Mouse (Mus musculus) lung, embryonic 15.5 days (tissue): ENCODE measurements at regions not wholly inside any gene's neighbourhood (a gene's known extent, or its start where the extent isn't known, plus 50 kb on each side); places are given as distances from the start of the nearest gene placed in this dataset.

Experiments
- ATAC-seq: fragments of 200-750 bp; cut with Nextera tagmentation; 2 replicates; pipeline ENCODE4 v1.8.0; 2017; ENCODE audit warnings: moderate number of reproducible peaks, borderline replicate concordance; ENCODE audit not compliant: low FRiP score, low TSS enrichment; ENCODE audit errors: extremely low read depth
- H3K27ac ChIP-seq: fragments of 300-500 bp; sonication (generic); 2 replicates; pipeline ENCODE4 v1.5.1; 2015; ENCODE audit warnings: moderate library complexity, mild to moderate bottlenecking, inconsistent platforms
- H3K27me3 ChIP-seq: fragments of 300-500 bp; sonication (generic); 2 replicates; pipeline ENCODE4 v1.6.1; 2015; ENCODE audit warnings: inconsistent platforms
- H3K36me3 ChIP-seq: fragments of 300-500 bp; sonication (generic); 2 replicates; pipeline ENCODE4 v1.6.1; 2015; ENCODE audit warnings: inconsistent platforms
- H3K4me1 ChIP-seq: fragments of 300-500 bp; sonication (generic); 2 replicates; pipeline ENCODE4 v1.6.1; 2015; ENCODE audit warnings: inconsistent platforms
- H3K4me2 ChIP-seq: fragments of 300-500 bp; sonication (generic); 2 replicates; pipeline ENCODE4 v1.6.1; 2015; ENCODE audit warnings: inconsistent platforms, mild to moderate bottlenecking, moderate library complexity
- H3K4me3 ChIP-seq: fragments of 300-500 bp; sonication (generic); 2 replicates; pipeline ENCODE4 v1.5.1; 2015; ENCODE audit warnings: mild to moderate bottlenecking, inconsistent platforms
- H3K9ac ChIP-seq: fragments of 300-500 bp; sonication (generic); 2 replicates; pipeline ENCODE4 v1.6.1; 2015; ENCODE audit warnings: inconsistent platforms
- H3K9me3 ChIP-seq: fragments of 300-500 bp; sonication (generic); 2 replicates; pipeline ENCODE4 v1.6.1; 2016; ENCODE audit warnings: inconsistent platforms
- WGBS: fragments of 180-500 bp; shearing (Covaris S2); methylation state at CpG from one replicate; pipeline ENCODE4 v1.1.7; 2015; 5-methylcytosine and 5-hydroxymethylcytosine counted together

GRCm38 (mm10) chr5:126623205-126623604 is 618.4 kb upstream of the Tmem132c start:
- H3K27me3 ChIP-seq, result no peaks in the 10 kb centered on the region
- H3K27ac ChIP-seq, result no peak overlapping the region
- H3K4me3 ChIP-seq, result no peak overlapping the region
- no peak for ATAC-seq
- WGBS, result 10% methylated on average over 6 of the region's 6 CpGs
- H3K9ac ChIP-seq, result no peak overlapping the region
- H3K9me3 ChIP-seq, result no peaks in the 10 kb centered on the region
- no peaks in the 10 kb centered on the region for H3K4me1 ChIP-seq
- H3K36me3 ChIP-seq, result no peaks in the 10 kb centered on the region
- H3K4me2 ChIP-seq, result no peak overlapping the region

- Histone ChIP-seq H3K4me1 (no peaks in the 10 kb centered on the region), H3K9me3 (no peaks in the 10 kb centered on the region), H3K36me3 (no peaks in the 10 kb centered on the region), H3K27me3 (no peaks in the 10 kb centered on the region), H3K27ac (no peak overlapping the region), H3K4me2 (no peak overlapping the region), H3K9ac (no peak overlapping the region), H3K4me3 (no peak overlapping the region)
- no peak for ATAC-seq
- 42% methylated on average over 2 of the region's 2 CpGs for WGBS
Observed at GRCm38 (mm10) chr5:126629826-126630225, 611.8 kb upstream of the Tmem132c start.

GRCm38 (mm10) chr5:126650415-126650814 is 591.2 kb upstream of the Tmem132c start:
- H3K4me3 ChIP-seq, result no peak overlapping the region
- H3K4me1 ChIP-seq, result no peaks in the 10 kb centered on the region
- H3K27me3 ChIP-seq, result no peaks in the 10 kb centered on the region
- 73% methylated on average over 7 of the region's 7 CpGs for WGBS
- H3K9me3 ChIP-seq, result no peaks in the 10 kb centered on the region
- ATAC-seq, result no peak
- H3K36me3 ChIP-seq, result no peaks in the 10 kb centered on the region
- no peak overlapping the region for H3K4me2 ChIP-seq
- H3K9ac ChIP-seq, result no peak overlapping the region
- no peak overlapping the region for H3K27ac ChIP-seq

- H3K27me3 ChIP-seq, result no peaks in the 10 kb centered on the region
- no peaks in the 10 kb centered on the region for H3K4me1 ChIP-seq
- no peak overlapping the region for H3K27ac ChIP-seq
- no peaks in the 10 kb centered on the region for H3K36me3 ChIP-seq
- H3K9me3 ChIP-seq, result no peaks in the 10 kb centered on the region
- no peak overlapping the region for H3K4me3 ChIP-seq
- no peak overlapping the region for H3K4me2 ChIP-seq
- WGBS, result 11% methylated on average over 3 of the region's 3 CpGs
- no peak for ATAC-seq
- no peak overlapping the region for H3K9ac ChIP-seq
Observed at GRCm38 (mm10) chr5:126651367-126651766, 590.2 kb upstream of the Tmem132c start.

- no peak overlapping the region for H3K27ac ChIP-seq
- H3K9ac ChIP-seq, result no peak overlapping the region
- WGBS, result 73% methylated on average over 4 of the region's 4 CpGs
- no peaks in the 10 kb centered on the region for H3K9me3 ChIP-seq
- no peaks in the 10 kb centered on the region for H3K4me1 ChIP-seq
- no peak for ATAC-seq
- no peak overlapping the region for H3K4me3 ChIP-seq
- no peaks in the 10 kb centered on the region for H3K27me3 ChIP-seq
- no peak overlapping the region for H3K4me2 ChIP-seq
- no peaks in the 10 kb centered on the region for H3K36me3 ChIP-seq
Observed at GRCm38 (mm10) chr5:126662648-126663047, 579.0 kb upstream of the Tmem132c start.

GRCm38 (mm10) chr5:126671156-126671555 is 570.5 kb upstream of the Tmem132c start:
- no peaks in the 10 kb centered on the region for H3K4me1 ChIP-seq
- no peak overlapping the region for H3K27ac ChIP-seq
- no peak overlapping the region for H3K4me2 ChIP-seq
- H3K9ac ChIP-seq, result no peak overlapping the region
- WGBS, result 69% methylated on average over 1 of the region's 1 CpGs
- no peaks in the 10 kb centered on the region for H3K36me3 ChIP-seq
- ATAC-seq, result no peak
- no peak overlapping the region for H3K4me3 ChIP-seq
- H3K27me3 ChIP-seq, result no peaks in the 10 kb centered on the region
- no peaks in the 10 kb centered on the region; the same call in 1 of the 2 replicates for H3K9me3 ChIP-seq

- Histone ChIP-seq H3K27me3 (no peaks in the 10 kb centered on the region), H3K9ac (no peak overlapping the region), H3K36me3 (no peaks in the 10 kb centered on the region), H3K27ac (no peak overlapping the region), H3K9me3 (no peaks in the 10 kb centered on the region), H3K4me3 (no peak overlapping the region), H3K4me2 (no peak overlapping the region), H3K4me1 (no peaks in the 10 kb centered on the region)
- WGBS, result 72% methylated on average over 6 of the region's 6 CpGs
- no peak for ATAC-seq
Observed at GRCm38 (mm10) chr5:126680262-126680661, 561.3 kb upstream of the Tmem132c start.

GRCm38 (mm10) chr5:126699314-126699713 is 542.3 kb upstream of the Tmem132c start:
- H3K9me3 ChIP-seq, result no peaks in the 10 kb centered on the region
- H3K4me1 ChIP-seq, result no peaks in the 10 kb centered on the region
- H3K27ac ChIP-seq, result no peak overlapping the region
- ATAC-seq, result no peak
- H3K27me3 ChIP-seq, result no peaks in the 10 kb centered on the region
- H3K9ac ChIP-seq, result no peak overlapping the region
- H3K36me3 ChIP-seq, result no peaks in the 10 kb centered on the region
- H3K4me3 ChIP-seq, result no peak overlapping the region
- 38% methylated on average over 4 of the region's 4 CpGs for WGBS
- H3K4me2 ChIP-seq, result no peak overlapping the region

GRCm38 (mm10) chr5:126703516-126704282 is 537.9 kb upstream of the Tmem132c start:
- H3K36me3 ChIP-seq, result no peaks in the 10 kb centered on the region
- no peak for ATAC-seq
- 76% methylated on average over 8 of the region's 8 CpGs for WGBS
- no peak overlapping the region for H3K9ac ChIP-seq
- H3K27me3 ChIP-seq, result no peaks in the 10 kb centered on the region
- no peaks in the 10 kb centered on the region for H3K4me1 ChIP-seq
- no peaks in the 10 kb centered on the region for H3K9me3 ChIP-seq
- H3K4me3 ChIP-seq, result no peak overlapping the region
- no peak overlapping the region for H3K27ac ChIP-seq
- no peak overlapping the region for H3K4me2 ChIP-seq

GRCm38 (mm10) chr5:126705871-126706270 is 535.7 kb upstream of the Tmem132c start:
- Histone ChIP-seq H3K27ac (no peak overlapping the region), H3K36me3 (no peaks in the 10 kb centered on the region), H3K4me2 (no peak overlapping the region), H3K27me3 (no peaks in the 10 kb centered on the region), H3K4me1 (no peaks in the 10 kb centered on the region), H3K9me3 (no peaks in the 10 kb centered on the region), H3K4me3 (no peak overlapping the region), H3K9ac (no peak overlapping the region)
- no peak for ATAC-seq
- 37% methylated on average over 11 of the region's 11 CpGs for WGBS

GRCm38 (mm10) chr5:126706701-126707100 is 534.9 kb upstream of the Tmem132c start:
- Histone ChIP-seq H3K4me3 (no peak overlapping the region), H3K27ac (no peak overlapping the region), H3K4me1 (no peaks in the 10 kb centered on the region), H3K27me3 (no peaks in the 10 kb centered on the region), H3K36me3 (no peaks in the 10 kb centered on the region), H3K9me3 (no peaks in the 10 kb centered on the region), H3K4me2 (no peak overlapping the region), H3K9ac (no peak overlapping the region)
- no peak for ATAC-seq
- WGBS, result 62% methylated on average over 4 of the region's 4 CpGs

- no peaks in the 10 kb centered on the region for H3K9me3 ChIP-seq
- no peaks in the 10 kb centered on the region for H3K4me1 ChIP-seq
- H3K27ac ChIP-seq, result no peak overlapping the region
- H3K27me3 ChIP-seq, result no peaks in the 10 kb centered on the region
- H3K36me3 ChIP-seq, result no peaks in the 10 kb centered on the region
- no peak overlapping the region for H3K9ac ChIP-seq
- WGBS, result 42% methylated on average over 6 of the region's 6 CpGs
- no peak for ATAC-seq
- no peak overlapping the region for H3K4me3 ChIP-seq
- no peak overlapping the region for H3K4me2 ChIP-seq
Observed at GRCm38 (mm10) chr5:126714672-126715071, 526.9 kb upstream of the Tmem132c start.

GRCm38 (mm10) chr5:126718421-126718820 is 523.2 kb upstream of the Tmem132c start:
- H3K9me3 ChIP-seq, result no peaks in the 10 kb centered on the region
- no peaks in the 10 kb centered on the region for H3K27me3 ChIP-seq
- H3K4me2 ChIP-seq, result no peak overlapping the region
- no peaks in the 10 kb centered on the region for H3K36me3 ChIP-seq
- H3K4me3 ChIP-seq, result no peak overlapping the region
- H3K9ac ChIP-seq, result no peak overlapping the region
- no peaks in the 10 kb centered on the region for H3K4me1 ChIP-seq
- ATAC-seq, result no peak
- no peak overlapping the region for H3K27ac ChIP-seq
- 80% methylated on average over 2 of the region's 2 CpGs for WGBS
